Mouse (Mus musculus) cortical plate, adult 2 months (tissue): ENCODE measurements at regions not wholly inside any gene's neighbourhood (a gene's known extent, or its start where the extent isn't known, plus 50 kb on each side); places are given as distances from the start of the nearest gene placed in this dataset.

Experiments
- H3K27ac ChIP-seq: fragments of 200-500 bp; 2 replicates; pipeline ENCODE4 v1.5.1; 2012; ENCODE audit warnings: low read length, control low read depth, inconsistent platforms; ENCODE audit not compliant: insufficient read depth
- H3K4me1 ChIP-seq: fragments of 200-500 bp; 2 replicates; pipeline ENCODE4 v1.6.1; 2011; ENCODE audit warnings: low read length; ENCODE audit not compliant: control insufficient read depth, insufficient read depth
- H3K4me3 ChIP-seq: fragments of 200-500 bp; 2 replicates; pipeline ENCODE4 v1.5.1; 2011; ENCODE audit warnings: mild to moderate bottlenecking, low read length, control low read depth; ENCODE audit not compliant: insufficient read depth
- CTCF ChIP-seq: fragments of 200-500 bp; IDR thresholded peaks from 2 replicates; pipeline ENCODE4 v1.5.1; 2011; ENCODE audit warnings: mild to moderate bottlenecking, control low read depth, low read length; ENCODE audit not compliant: insufficient read depth; ENCODE audit errors: extremely low read depth
- POLR2A ChIP-seq: fragments of 200-500 bp; IDR thresholded peaks from 2 replicates; pipeline ENCODE4 v1.6.1; 2011; ENCODE audit warnings: mild to moderate bottlenecking, low read length, control low read depth; ENCODE audit not compliant: insufficient read depth; ENCODE audit errors: extremely low read depth

GRCm38 (mm10) chr13:110798313-110798712, 403.5 kb downstream of the Plk2 start:
- no peak for TF ChIP-seq CTCF
- TF ChIP-seq POLR2A, result no peak
- Histone ChIP-seq H3K4me3 (no peak overlapping the region), H3K4me1 (peaks cover 2% of the 10 kb centered on the region; the same call in 1 of the 2 replicates), H3K27ac (no peak overlapping the region)

DNA sequence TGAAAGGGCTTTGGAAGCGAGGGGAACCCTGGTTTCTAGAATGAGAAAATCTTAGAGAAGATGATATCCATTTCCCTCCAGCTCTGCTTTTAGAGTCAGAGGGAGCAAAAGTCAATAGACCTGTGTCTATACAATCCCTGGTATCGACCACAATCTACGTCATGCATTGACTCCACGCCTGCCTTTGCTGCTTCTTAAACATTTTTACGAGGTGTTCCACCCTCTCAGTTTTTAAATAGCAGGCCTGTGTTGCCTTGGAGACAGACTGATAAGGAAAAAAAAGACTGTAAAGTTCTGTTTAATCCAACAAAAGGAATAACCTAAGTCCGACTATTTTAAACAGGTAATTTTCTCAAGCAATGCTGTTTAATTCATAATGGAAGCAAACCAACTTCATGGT, 408.0 kb downstream of the Plk2 start:
- Histone ChIP-seq H3K4me1 (peaks cover 3% of the 10 kb centered on the region; the same call in 1 of the 2 replicates), H3K27ac (no peak overlapping the region), H3K4me3 (no peak overlapping the region)
- TF ChIP-seq CTCF (no peak), POLR2A (no peak)

DNA sequence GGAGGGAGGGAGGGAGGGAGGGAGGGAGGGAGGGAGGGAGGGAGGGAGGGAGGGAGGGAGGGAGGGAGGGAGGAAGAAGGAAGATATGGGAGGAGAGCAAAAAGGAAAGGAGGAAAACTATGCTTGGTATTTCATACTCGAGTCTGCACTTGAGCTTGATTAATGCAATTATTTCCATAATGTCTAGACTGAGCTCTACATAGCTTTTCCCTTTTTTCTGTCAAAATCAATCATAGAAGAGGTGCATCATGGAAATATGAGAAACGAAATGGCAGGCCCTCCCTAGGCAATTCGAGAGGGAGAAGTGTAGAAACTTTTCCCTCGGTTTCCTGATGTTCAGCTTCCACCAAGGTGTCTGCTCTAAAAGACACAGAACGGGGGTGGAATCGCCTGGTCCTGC, 417.6 kb downstream of the Plk2 start:
- Histone ChIP-seq H3K27ac (no peak overlapping the region), H3K4me3 (no peak overlapping the region), H3K4me1 (no peaks in the 10 kb centered on the region)
- no peak for TF ChIP-seq POLR2A
- no peak for TF ChIP-seq CTCF

- TF ChIP-seq POLR2A (no peak), CTCF (no peak)
- no peak overlapping the region for H3K27ac ChIP-seq
- H3K4me1 ChIP-seq, result no peaks in the 10 kb centered on the region
- no peak overlapping the region for H3K4me3 ChIP-seq
Observed at GRCm38 (mm10) chr13:110814066-110814465, 419.2 kb downstream of the Plk2 start.

- H3K4me3 ChIP-seq, result no peak overlapping the region
- TF ChIP-seq POLR2A (no peak), CTCF (no peak)
- no peak overlapping the region for H3K27ac ChIP-seq
- H3K4me1 ChIP-seq, result no peaks in the 10 kb centered on the region
Observed at GRCm38 (mm10) chr13:110819301-110819862, 424.5 kb downstream of the Plk2 start.

DNA sequence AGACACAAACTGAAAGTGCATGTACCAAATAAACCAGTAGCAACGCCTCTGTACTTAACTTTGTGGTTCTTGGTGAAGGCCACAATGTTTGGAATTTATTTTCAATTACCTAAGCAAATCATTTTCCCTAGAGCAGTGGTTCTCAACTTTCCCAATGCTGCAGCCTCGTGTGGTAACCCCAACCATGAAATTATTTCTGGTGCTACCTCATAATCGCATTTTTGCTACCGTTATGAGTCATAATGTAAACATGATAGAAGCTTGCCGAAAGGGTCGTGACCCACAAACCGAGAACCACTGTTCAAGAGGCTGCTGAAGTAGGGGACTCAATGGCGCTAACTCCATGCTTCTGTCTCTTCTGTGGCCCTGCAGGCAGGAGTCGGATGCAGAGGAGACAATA, 429.9 kb upstream of the Actbl2 start:
- Histone ChIP-seq H3K27ac (no peak overlapping the region), H3K4me3 (no peak overlapping the region), H3K4me1 (no peaks in the 10 kb centered on the region)
- TF ChIP-seq POLR2A (no peak), CTCF (no peak)

GRCm38 (mm10) chr13:110832442-110832841, 422.4 kb upstream of the Actbl2 start:
- Histone ChIP-seq H3K4me1 (no peaks in the 10 kb centered on the region), H3K4me3 (no peak overlapping the region), H3K27ac (no peak overlapping the region)
- TF ChIP-seq CTCF, result no peak

DNA sequence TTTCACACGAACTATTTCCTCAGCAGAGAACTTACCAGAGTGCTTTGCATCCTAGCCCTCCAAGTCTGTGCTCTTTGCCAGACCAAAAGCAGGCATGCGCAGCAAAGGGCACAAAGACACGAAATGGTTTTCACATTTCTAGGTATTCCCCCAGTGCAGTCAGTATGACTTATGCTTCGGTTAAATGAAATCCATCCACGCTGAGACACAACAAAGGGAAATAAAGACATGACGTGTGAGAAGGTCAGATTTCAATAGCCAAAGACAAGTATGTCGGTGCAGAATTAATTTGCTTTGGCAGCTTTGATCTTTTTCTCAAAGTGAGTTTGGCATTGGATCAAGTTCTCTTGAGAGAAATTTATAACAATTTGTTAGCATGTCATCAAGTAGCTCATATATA, 417.9 kb upstream of the Actbl2 start:
- Histone ChIP-seq H3K4me3 (no peak overlapping the region), H3K27ac (no peak overlapping the region)
- TF ChIP-seq CTCF (no peak), POLR2A (no peak)

DNA sequence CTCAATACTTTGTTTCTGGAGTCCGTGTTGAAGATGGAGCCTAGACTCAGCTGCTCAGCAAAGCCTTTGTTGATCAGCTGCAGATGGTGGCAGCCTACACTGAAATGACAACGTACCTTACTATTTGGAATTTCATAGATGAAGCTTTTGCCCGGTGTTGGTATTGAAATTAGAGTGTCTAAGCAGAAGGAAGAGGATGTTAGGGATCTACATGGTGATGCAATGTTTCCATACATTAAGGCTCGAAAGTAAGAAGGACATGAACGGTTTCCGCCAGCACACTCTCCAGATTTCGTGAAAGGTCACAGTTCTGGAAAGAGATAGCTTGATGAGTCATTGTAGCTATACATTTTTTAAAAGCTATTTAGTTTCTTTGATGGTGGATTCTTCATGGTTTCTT, 412.9 kb upstream of the Actbl2 start:
- 0 out of 2 replicates have a peak overlapping the region, but pooled peaks have one; percentile 6 for H3K27ac ChIP-seq

More for the DNA sequence above, 417.9 kb upstream of the Actbl2 start:
- no peaks in the 10 kb centered on the region for H3K4me1 ChIP-seq

GRCm38 (mm10) chr13:110845695-110846094, 409.1 kb upstream of the Actbl2 start:
- Histone ChIP-seq H3K27ac (no peak overlapping the region), H3K4me1 (no peaks in the 10 kb centered on the region), H3K4me3 (no peak overlapping the region)
- TF ChIP-seq POLR2A, result no peak
- no peak for TF ChIP-seq CTCF

More for the DNA sequence above, 412.9 kb upstream of the Actbl2 start:
- no peak for TF ChIP-seq CTCF
- no peak for TF ChIP-seq POLR2A
- Histone ChIP-seq H3K4me3 (no peak overlapping the region), H3K4me1 (no peaks in the 10 kb centered on the region)

GRCm38 (mm10) chr13:110852996-110853727, 401.7 kb upstream of the Actbl2 start:
- Histone ChIP-seq H3K27ac (no peak overlapping the region), H3K4me1 (no peaks in the 10 kb centered on the region), H3K4me3 (no peak overlapping the region)
- TF ChIP-seq POLR2A (no peak), CTCF (no peak)
